Mouse (Mus musculus): Measurements from ENCODE around the gene Adamts14. TPM values are rescaled to one million over a fixed set of nuclear protein-coding genes. Genes with fewer than 3 reads are reported as not detected.

Gene Adamts14
- polyA plus RNA-seq, 1 experiment = not detected

GRCm38 (mm10) chr10:61254761-61255160, 18.5 kb downstream of the Adamts14 start:
- no peak for TF ChIP-seq GATA1 (IDR thresholded peaks at IDR 0.05; ENCODE audit: low read length)

GRCm38 (mm10) chr10:61249951-61250350, 23.3 kb downstream of the Adamts14 start:
- TF ChIP-seq GATA1 (IDR thresholded peaks at IDR 0.05; ENCODE audit: low read length) = no peak

- no peak for TF ChIP-seq GATA1 (IDR thresholded peaks at IDR 0.05; ENCODE audit: low read length)
Observed at GRCm38 (mm10) chr10:61248596-61249114, 24.6 kb downstream of the Adamts14 start.

GRCm38 (mm10) chr10:61246288-61246687, 26.9 kb downstream of the Adamts14 start:
- no peak for TF ChIP-seq GATA1 (IDR thresholded peaks at IDR 0.05; ENCODE audit: low read length)

- no peak for TF ChIP-seq GATA1 (IDR thresholded peaks at IDR 0.05; ENCODE audit: low read length)
Observed at GRCm38 (mm10) chr10:61241961-61242421, 31.2 kb downstream of the Adamts14 start.

GRCm38 (mm10) chr10:61240108-61240920, 32.9 kb downstream of the Adamts14 start:
- TF ChIP-seq GATA1 (IDR thresholded peaks at IDR 0.05; ENCODE audit: low read length) = no peak

GRCm38 (mm10) chr10:61237391-61237785, 35.9 kb downstream of the Adamts14 start:
- no peak for TF ChIP-seq GATA1 (IDR thresholded peaks at IDR 0.05; ENCODE audit: low read length)

- TF ChIP-seq GATA1 (IDR thresholded peaks at IDR 0.05; ENCODE audit: low read length) = no peak
Observed at GRCm38 (mm10) chr10:61236683-61237390, 36.4 kb downstream of the Adamts14 start.

- TF ChIP-seq GATA1 (IDR thresholded peaks at IDR 0.05; ENCODE audit: low read length) = no peak
Observed at GRCm38 (mm10) chr10:61235677-61236267, 37.5 kb downstream of the Adamts14 start.

- TF ChIP-seq GATA1 (IDR thresholded peaks at IDR 0.05; ENCODE audit: low read length) = no peak
Observed at GRCm38 (mm10) chr10:61234319-61234718, 38.9 kb downstream of the Adamts14 start.

- TF ChIP-seq GATA1 (IDR thresholded peaks at IDR 0.05; ENCODE audit: low read length) = no peak
Observed at GRCm38 (mm10) chr10:61232858-61233567, 40.2 kb downstream of the Adamts14 start.

- TF ChIP-seq GATA1 (IDR thresholded peaks at IDR 0.05; ENCODE audit: low read length) = no peak
Observed at GRCm38 (mm10) chr10:61231756-61232155, 41.5 kb downstream of the Adamts14 start.

GRCm38 (mm10) chr10:61226784-61227396, 46.3 kb downstream of the Adamts14 start:
- TF ChIP-seq GATA1 (IDR thresholded peaks at IDR 0.05; ENCODE audit: low read length) = no peak

- TF ChIP-seq GATA1 (IDR thresholded peaks at IDR 0.05; ENCODE audit: low read length) = no peak
Observed at GRCm38 (mm10) chr10:61225694-61226093, 47.5 kb downstream of the Adamts14 start.

- no peak for TF ChIP-seq GATA1 (IDR thresholded peaks at IDR 0.05; ENCODE audit: low read length)
Observed at GRCm38 (mm10) chr10:61219318-61219717, 53.9 kb downstream of the Adamts14 start.
